Mouse (Mus musculus): ENCODE results near the gene Polr1c. TPM values are rescaled to one million over a fixed set of nuclear protein-coding genes. Genes with fewer than 3 reads are reported as not detected.

The Polr1c gene
- total RNA-seq, 2 experiments from 2014 or later, result 34.0 to 35.2 TPM

DNA sequence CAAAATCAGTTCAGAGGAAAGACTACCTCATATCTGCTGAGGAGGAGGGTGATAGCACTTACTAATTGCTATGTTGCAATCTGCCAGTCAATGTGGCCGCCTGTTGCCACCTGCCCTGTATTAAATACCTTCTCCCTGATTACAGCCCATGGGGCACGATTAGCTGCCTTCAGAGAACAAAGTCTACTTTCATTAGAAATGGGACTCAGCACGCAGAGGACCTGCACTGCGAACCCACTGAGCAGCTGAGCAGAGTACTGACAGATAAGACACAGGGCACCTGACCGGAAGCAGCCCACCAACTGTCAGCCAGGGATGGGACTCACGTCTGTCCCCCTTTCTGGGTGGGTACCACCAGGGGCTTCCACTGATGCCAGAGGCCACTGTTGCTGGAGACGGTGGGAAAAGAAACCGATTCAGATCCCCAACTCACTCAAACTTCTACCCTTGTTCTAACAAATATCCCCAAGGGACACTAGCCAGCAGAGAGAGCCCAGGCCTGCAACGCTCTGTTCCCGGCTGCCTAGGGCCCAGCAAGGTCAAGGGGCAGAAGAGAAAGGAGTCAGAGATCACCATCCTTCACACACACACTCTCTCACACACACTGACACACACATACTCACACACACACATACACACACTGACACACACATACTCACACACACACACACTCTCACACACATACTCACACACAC is 20.3 kb upstream of the Polr1c start:
- intact Hi-C loops (cut with DNase I), result loop anchor here (5.0 kb wide), 1 partner anchor 119 kb away; no protein-coding TSS in a partner anchor
- no peak for DNase-seq (ENCODE audit: low spot score in 2 of 2)

DNA sequence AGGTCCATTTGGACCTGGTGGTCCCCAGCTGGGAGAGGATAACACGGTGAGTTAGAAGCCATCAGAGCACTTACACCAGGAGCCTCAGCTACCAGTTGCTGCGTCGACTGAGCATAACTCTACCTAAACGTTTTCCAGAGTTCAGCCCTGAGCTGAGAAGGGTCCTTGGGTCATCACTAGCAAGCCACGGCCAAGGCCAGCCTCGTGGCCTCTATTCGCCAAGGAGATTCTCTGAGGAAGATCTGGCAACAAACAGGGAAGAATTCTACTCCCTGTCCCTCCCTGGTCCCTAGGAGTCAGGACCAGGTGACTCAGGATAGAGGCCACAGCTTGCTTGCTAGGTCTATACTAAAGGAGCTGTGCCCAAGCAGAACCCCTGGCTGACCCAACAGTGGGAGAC is 19.7 kb upstream of the Polr1c start:
- no peak for DNase-seq (ENCODE audit: low spot score in 2 of 2)
- intact Hi-C loops (cut with DNase I), result loop anchor here (2.0 to 5.0 kb wide), 2 partner anchors 31 to 120 kb away; no protein-coding TSS in a partner anchor

DNA sequence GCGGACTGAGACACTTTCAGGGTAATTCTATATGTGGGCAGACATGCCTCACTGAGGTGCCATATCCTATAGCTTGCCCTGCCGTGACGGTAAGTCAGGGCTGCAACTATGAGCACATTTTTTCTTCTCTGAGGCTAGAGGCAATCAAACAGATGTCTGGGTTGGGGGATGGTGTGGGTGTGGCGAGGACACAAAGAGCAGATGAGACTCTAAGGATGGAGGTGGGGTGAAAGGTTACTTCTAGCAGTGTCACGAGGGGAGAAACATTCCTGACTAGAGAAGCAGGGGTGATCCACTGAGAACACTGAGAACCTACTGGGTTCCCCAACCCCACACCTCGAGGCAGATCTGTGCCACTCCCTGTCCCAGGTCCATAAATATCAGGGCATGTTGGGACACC is 19.1 kb upstream of the Polr1c start:
- intact Hi-C loops (cut with DNase I), result loop anchor here (2.0 to 5.0 kb wide), 2 partner anchors 32 to 120 kb away; no protein-coding TSS in a partner anchor
- no peak for DNase-seq (ENCODE audit: low spot score in 2 of 2)

DNA sequence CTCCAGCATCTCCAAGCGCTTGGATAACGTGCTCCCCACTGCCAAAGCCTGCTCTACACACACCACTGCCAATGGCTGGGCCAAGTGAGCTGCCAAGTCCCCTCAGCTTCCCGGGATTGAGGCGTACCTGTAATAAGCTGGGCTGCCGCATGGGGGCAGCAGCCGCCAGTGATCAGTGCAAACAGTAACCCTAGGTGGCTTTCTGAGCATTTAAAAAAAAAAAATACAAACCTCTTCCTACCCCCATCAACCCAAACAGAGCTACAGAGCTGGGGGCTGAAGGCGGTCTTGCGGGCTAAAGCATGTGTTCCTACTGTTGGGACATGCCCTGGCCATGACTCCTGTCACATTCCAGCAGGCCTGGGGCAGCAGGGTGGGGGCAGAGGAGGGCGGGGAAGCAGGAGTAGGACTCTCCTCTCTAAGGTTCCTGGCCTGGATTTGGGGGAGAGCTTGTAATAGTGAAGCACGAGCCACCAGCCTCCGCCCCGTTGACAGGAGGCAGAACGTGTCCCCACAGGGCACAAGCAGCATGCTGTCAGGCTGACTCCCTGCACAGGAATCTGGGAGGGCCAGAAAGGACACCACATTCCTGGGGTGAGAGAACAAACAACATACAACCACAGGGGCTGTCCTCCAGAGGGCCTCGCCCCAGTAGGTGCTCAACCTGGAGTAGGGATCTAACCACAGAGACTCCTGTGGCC is 18.2 kb upstream of the Polr1c start:
- intact Hi-C loops (cut with DNase I), result loop anchor here (2.0 to 5.0 kb wide), 2 partner anchors 33 to 121 kb away; no protein-coding TSS in a partner anchor
- peak; percentile 88 to 89 for DNase-seq (ENCODE audit: low spot score in 2 of 2)

DNA sequence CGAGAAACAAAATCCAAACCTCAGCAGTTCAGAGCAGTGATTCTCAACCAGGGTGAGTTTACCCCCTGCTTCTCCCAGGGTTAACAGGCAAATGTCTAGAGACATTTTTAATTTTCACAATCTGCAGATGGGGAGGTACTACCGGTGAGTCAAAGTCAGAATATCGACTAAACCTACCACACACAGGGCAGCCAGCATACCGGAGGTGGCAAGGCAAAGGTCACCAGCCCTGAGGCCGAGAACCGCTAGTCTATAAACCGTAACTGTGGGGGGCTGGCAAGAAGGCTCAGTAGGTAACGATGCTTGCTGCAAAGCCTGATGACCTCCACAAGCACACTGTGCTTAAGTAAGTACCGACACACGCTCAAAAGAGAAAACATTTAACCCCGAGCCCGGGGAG is 17.6 kb upstream of the Polr1c start:
- intact Hi-C loops (cut with DNase I), result loop anchor here (5.0 kb wide), 1 partner anchor 122 kb away; no protein-coding TSS in a partner anchor
- no peak for DNase-seq (ENCODE audit: low spot score in 2 of 2)

DNA sequence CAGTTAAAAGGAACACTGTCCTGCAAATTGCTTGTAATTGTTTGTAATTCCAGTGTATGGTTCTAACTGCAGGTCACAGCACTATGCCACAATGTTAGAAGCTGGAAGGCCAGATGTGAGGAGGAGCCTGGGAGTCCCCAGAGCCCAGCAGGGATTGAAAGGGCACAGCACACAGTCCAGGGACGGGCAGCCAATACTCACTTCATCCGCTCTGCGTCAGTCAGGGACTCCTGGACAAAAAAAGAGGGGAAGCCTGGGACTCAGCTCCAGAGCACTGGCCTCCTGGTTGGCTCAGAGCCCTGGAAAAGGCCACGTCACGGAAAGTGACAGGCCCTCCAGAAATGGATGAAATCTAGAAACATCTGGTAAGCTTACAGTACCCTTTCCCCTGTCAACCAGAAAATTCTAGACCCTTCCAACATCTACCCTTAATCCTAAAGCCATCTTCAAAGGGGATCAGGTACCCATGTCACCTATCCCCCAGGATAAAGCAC is 14.4 kb upstream of the Polr1c start:
- intact Hi-C loops (cut with DNase I), result no loop called here
- no peak for DNase-seq (ENCODE audit: low spot score in 2 of 2)

DNA sequence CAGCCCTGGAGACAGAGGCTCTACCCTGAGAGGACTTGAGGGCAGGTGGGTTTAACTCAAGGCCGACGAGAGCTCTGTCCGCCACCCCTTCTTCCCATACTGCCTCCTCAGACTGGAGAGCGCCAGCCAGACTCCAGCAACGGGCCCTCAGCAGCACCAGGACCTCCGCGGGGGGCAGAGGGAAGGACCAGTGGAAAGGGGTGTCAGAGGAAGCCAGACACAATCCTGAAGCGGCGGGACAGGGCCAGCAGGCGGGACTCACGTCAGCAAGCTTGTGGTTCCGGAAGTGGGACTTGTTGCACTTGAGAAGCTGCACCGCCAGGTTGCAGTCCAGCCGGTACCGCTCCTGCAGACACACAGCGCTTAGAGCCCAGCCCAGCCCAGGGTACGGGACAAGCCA is 11.8 kb upstream of the Polr1c start:
- no peak for DNase-seq (ENCODE audit: low spot score in 2 of 2)
- intact Hi-C loops (cut with DNase I), result no loop called here

DNA sequence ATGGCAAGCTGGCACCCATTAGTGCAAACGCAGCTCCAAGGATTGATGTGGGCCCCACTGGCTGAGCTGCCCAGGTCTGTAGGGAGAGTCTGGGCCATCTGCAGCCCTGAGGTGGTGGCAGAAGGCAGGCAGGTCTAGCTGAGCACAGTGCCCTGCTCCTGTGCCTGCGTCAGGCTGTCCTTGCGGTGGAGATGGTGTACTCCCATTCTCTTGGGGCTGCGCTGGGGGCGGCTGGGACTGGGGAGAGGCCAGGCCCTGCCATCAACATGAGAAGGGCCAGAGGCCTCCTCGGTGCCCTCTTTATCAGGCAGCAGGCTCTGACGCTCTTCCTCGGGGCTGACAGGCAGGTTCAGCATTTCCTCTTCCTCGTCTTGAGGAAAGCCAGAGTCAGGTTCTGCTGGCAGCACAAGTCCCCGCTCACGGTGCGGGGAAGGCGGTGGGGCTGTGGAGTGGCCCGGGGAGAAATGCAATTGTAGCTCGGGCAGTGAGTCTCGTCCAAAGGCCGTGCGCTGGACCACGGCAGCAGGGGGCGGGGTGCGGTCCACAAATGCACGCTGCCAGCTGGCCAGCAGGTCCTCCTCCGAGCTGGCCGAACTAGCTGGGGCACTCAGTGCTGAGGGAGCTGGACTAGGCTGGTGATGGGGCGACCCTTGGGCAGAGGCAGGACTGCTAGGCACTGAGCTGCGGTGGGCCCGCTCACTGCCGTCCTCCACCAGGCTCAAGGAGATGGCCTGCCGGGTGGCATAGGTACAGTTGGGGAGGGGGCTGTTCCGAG is 10.6 kb upstream of the Polr1c start:
- DNase-seq (ENCODE audit: low spot score in 2 of 2), result no peak
- intact Hi-C loops (cut with DNase I), result no loop called here

DNA sequence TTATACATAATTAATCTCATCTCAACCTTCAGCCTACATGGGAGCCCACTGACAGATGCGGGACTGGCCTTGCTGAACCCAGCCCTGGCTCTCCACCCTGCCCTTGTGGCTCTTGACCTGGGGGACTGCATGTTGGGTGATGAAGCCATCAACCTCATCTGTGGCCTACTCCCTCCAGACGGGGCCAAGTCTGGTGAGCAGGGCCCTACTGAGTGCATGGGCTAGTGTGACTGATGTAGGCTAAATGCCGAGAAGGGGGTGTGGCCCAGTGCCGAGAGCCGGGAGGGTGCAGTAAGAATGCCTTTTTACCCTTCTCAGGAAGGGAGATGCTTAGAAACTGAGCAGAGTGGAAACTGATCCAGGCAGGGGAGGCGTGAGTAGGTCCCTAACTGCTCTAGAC is 7.3 kb upstream of the Polr1c start:
- intact Hi-C loops (cut with DNase I), result no loop called here
- no peak for DNase-seq (ENCODE audit: low spot score in 2 of 2)

DNA sequence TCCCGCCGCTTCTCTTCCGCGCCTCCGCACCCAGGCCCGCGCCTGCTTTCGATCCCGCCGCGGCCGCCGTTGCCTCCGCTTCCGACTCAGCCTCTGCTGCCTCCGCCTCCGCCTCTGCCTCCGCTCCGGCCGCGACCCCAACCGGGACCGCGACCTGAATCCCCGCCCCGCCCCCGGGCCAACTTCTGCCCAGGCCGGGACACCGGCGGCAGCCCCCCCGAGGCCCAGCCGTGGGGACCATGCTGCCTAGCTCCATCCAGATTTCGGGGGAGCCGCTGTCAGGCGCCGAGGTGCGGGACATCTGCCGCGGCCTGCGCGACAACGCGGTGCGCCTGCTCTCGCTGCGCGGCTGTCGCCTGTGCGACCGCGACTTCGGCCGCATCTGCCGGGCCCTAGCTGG is 6.3 kb upstream of the Polr1c start:
- intact Hi-C loops (cut with DNase I), result no loop called here
- peak in 1 of 2 experiments; percentile 46 for DNase-seq (ENCODE audit: low spot score in 2 of 2)

DNA sequence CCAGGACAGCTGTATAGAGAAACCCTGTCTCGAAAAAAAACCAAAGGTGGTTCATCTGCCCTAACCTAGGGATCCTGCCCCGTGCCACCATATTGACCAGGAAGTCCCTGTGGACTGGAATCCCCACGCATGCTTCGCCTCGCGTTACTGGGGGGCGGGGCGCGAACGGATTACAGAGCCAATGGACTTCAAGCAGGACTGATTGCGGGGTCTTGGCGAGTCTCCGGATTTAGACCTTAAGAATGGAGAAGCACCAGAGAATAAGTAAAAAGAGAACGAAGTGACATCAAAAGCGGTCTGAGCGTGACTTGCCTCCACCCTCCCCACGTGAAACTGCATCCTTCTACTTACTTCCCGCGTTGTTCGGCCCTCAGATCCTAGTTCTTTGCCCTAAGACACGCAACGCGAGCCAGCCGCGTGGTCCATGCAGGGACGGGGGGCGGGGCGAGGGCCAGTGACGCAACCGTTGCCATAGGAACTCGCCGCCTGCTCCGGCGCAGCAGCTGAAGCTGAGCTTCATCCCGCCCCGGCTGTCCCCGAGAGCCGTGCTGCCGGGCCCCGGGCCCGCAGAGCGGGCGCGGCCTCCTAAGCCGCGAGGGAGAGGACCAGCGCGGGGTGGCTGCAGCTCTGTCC is 5.7 kb upstream of the Polr1c start, which contains the start of gene Lrrc73:
Gene Lrrc73, plus strand, starts transcription at position 80 of the 633 bp plus-strand sequence.
- DNase-seq (ENCODE audit: low spot score in 2 of 2), result peak; percentile 94 to 96
- intact Hi-C loops (cut with DNase I), result no loop called here

DNA sequence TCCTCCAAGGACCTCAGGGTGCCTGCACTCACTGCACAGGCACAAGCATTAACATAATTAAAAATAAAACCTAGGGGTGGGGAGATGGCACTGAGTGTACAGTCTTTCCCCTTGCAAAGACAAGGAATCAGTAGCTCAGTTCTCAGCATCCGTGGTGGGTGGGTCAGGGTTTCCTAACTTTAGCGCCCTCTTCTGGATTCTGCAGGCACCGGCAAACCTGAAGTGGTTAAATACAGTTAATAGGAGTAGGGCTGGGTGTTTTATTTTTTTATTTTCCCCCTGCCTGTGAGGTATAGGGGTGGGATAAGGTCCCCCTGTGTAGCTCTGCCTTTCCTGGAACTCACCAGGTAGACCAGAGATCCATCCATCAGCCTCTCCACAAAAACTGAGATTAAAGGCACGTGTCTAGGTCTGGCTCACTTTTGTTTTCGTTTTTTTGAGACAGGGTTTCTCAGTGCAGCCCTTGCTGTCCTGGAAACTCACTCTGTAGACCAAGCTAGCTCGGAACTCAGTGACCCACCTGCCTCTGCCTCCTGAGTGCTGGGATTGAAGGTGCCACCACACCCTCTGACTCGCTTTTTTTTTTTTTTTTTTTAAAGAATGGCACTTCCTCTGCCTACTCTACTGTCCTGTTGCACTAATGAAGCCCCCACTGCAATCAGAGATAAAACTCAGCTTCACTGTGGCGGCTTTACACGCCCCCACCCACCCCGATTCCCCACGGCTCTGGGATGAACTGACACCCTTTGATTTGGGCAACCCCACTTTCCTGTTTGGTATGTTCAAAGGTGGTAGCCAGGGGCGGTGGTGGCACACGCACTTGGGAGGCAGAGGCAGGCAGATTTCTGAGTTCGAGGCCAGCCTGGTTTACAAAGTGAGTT is 5.0 kb upstream of the Polr1c start:
- intact Hi-C loops (cut with DNase I), result no loop called here
- peak; percentile 58 to 85 for DNase-seq (ENCODE audit: low spot score in 2 of 2)

DNA sequence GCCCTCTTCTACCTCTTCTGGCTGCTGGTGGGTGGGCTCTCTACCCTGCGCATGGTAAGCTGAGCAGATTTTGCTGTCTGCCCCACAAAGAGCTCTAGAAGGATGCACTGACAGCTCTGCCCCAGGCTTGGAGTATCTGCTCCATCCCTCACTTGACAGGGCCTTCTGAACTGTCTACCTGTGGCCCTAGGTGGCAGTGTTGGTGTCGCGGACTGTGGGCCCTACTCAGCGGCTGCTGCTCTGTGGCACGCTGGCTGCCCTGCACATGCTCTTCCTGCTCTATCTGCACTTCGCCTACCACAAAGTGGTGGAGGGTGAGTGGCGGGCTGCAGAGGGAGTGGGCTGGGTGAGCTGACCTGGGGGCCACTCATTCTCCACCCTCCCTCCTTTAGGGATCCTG is 3.3 kb upstream of the Polr1c start:
- DNase-seq (ENCODE audit: low spot score in 2 of 2), result no peak
- intact Hi-C loops (cut with DNase I), result no loop called here

DNA sequence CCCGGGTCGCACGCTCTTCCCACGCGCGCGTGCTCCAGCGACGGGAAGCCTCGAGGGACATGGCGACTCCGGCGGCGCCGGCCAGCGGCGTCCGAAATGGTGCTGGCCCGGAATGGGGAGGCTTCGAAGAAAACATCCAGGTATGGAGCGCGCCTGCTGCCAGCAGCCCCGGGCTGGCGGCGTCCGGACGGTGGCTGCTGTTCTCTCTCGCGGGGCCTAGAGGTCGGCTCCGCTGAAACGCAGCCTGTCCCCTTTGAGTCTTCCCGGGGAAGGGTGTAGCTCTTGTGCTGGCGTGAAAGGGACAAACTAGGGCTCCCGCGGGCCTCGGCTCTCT is 302 bp upstream of the Polr1c start:
- no peak for DNase-seq (ENCODE audit: low spot score in 2 of 2)
- intact Hi-C loops (cut with DNase I), result no loop called here

DNA sequence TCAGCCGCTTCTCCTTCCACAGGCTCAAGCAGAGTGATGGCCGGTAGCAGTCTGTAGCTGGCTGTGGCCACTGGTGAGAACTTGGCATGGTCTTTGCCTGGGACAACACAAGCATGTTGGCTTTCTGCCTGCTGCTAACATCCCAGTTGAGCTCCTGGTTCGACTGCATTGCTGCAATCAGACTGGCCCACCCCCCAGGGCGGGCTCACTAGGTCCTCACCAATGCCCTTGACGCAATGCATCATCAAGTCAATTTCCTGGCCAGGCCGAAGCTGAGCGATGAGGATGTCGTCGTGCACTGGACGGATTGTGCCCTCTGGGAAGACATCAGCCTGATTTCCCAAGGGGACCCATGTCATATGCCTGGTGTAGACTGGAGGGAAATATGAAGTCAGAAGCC is 3.3 kb downstream of the Polr1c start:
- intact Hi-C loops (cut with DNase I), result no loop called here
- DNase-seq (ENCODE audit: low spot score in 2 of 2), result no peak

DNA sequence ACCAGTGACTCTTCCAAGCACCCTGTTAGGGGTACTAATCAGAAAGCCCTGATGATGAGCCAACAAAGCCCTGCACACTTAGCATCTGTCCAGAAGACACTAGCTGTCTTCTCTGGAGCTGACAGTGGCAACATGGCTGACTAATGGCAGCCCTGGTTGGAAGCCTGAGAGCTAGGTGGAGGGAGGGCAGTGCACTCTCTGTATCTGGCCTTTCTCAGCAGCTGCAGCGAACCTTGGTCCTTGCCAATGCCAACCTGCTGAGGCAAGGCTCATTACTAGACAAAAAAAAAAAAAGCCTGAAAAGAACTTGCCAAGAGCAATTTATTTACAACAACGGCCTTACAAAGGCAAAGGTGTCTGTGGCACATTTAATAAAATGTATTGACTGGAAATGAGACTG is 4.2 kb downstream of the Polr1c start:
- intact Hi-C loops (cut with DNase I), result no loop called here
- no peak for DNase-seq (ENCODE audit: low spot score in 2 of 2)

DNA sequence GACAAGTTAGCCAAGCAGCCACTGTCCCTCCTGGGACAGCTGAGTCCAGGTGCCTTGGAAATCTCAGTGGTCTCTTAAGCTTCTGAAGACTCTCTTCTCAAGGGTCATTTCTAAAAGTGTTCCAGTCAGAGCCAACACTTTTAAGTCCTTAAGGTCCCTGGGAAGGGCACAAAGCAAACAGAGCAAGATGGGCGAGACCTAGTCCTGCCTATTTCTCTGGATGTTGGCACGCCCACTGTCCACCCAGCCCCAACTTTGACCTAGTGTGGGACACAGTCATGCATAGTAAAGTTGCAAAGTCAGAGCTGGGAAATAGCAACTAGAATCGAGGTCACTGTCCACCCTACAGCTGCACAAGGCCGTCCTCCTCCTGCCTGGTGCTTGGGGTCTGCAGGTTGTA is 4.9 kb downstream of the Polr1c start:
- DNase-seq (ENCODE audit: low spot score in 2 of 2), result no peak
- intact Hi-C loops (cut with DNase I), result no loop called here

DNA sequence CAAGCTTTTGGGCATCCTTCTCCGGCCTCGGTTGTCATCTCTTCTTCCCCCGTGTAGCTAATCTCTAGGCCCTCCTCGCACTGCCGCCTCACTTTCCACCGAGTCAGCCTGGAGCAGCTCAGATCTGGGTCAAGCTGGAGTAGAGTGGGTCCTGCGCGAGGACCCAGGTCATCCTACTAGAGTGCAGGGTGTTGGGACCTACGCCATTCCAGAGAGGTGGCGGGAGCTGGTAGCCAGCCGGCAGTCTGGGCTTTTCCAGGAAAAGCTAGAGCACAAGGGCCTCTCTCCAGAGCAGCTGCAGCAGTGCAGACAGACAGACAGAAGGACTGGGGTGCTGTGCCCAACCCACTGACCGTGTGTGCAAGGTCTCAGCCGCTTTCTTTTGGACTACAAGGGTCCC is 5.6 kb downstream of the Polr1c start:
- intact Hi-C loops (cut with DNase I), result no loop called here
- DNase-seq (ENCODE audit: low spot score in 2 of 2), result no peak

DNA sequence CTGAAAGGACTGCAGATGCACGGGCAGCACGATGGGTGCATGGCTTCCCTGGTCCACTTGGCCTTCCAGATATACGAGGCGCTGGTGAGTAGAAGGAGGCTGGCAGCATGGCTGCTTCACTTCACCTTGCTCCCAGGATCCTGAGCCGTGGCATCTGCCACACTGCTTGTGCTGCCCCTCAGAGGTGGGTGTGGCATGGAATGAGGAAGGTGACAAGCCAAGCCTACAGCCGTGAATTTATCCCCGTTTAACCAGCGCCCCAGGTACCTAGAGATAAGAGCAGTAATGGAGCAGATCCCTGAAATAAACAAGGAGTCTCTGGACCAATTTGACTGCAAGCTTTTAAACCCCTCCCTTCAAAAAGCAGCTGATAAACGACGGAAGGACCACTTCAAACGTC is 6.4 kb downstream of the Polr1c start:
- intact Hi-C loops (cut with DNase I), result no loop called here
- no peak for DNase-seq (ENCODE audit: low spot score in 2 of 2)
